Mouse (Mus musculus): Measurements from ENCODE around the gene Hmcn2.

Hmcn2 gene

GRCm38 (mm10) chr2:31460025-31460571 lies 145.9 kb downstream of the Hmcn2 start:
- peak; percentile 62 for DNase-seq

- DNase-seq: no peak
Measured at GRCm38 (mm10) chr2:31460920-31461319, 146.7 kb downstream of the Hmcn2 start.

GRCm38 (mm10) chr2:31462051-31462450 lies 147.8 kb downstream of the Hmcn2 start:
- DNase-seq: no peak

- no peak for DNase-seq
Measured at GRCm38 (mm10) chr2:31463253-31463652, 149.0 kb downstream of the Hmcn2 start.

GRCm38 (mm10) chr2:31463696-31464528 lies 149.7 kb downstream of the Hmcn2 start:
- DNase-seq: peak; percentile 58

- peak; percentile 85 for DNase-seq
Measured at GRCm38 (mm10) chr2:31464529-31464910, 150.3 kb downstream of the Hmcn2 start.

- no peak for DNase-seq
Measured at GRCm38 (mm10) chr2:31467457-31467856, 153.2 kb downstream of the Hmcn2 start.

- no peak for DNase-seq
Measured at GRCm38 (mm10) chr2:31468857-31469256, 154.6 kb downstream of the Hmcn2 start.

- peak; percentile 76 for DNase-seq
Measured at GRCm38 (mm10) chr2:31469480-31469879, 155.3 kb downstream of the Hmcn2 start.

GRCm38 (mm10) chr2:31469931-31470682 lies 155.9 kb downstream of the Hmcn2 start, which contains the start of gene Ass1:
Gene Ass1 (plus strand): TSS chr2:31470207.
- DNase-seq: peak; percentile 92

GRCm38 (mm10) chr2:31470683-31471385 lies 156.6 kb downstream of the Hmcn2 start:
- DNase-seq: peak; percentile 65

- no peak for DNase-seq
Measured at GRCm38 (mm10) chr2:31471611-31472010, 157.4 kb downstream of the Hmcn2 start.

GRCm38 (mm10) chr2:31472406-31473065 lies 158.3 kb downstream of the Hmcn2 start:
- DNase-seq: peak; percentile 65

GRCm38 (mm10) chr2:31473941-31474340 lies 159.7 kb downstream of the Hmcn2 start:
- DNase-seq: no peak

- no peak for DNase-seq
Measured at GRCm38 (mm10) chr2:31474686-31475085, 160.5 kb downstream of the Hmcn2 start.

GRCm38 (mm10) chr2:31476107-31476820 lies 162.0 kb downstream of the Hmcn2 start:
- DNase-seq: no peak

GRCm38 (mm10) chr2:31477234-31478161 lies 163.3 kb downstream of the Hmcn2 start:
- no peak for DNase-seq

- DNase-seq: peak; percentile 88
Measured at GRCm38 (mm10) chr2:31482914-31483575, 168.8 kb downstream of the Hmcn2 start.

- peak; percentile 65 for DNase-seq
Measured at GRCm38 (mm10) chr2:31484187-31484586, 170.0 kb downstream of the Hmcn2 start.

GRCm38 (mm10) chr2:31489166-31489565 lies 175.0 kb downstream of the Hmcn2 start:
- DNase-seq: no peak

Data from kidney, postnatal 14 days (tissue).